Mouse (Mus musculus) embryonic facial prominence, embryonic 15.5 days (tissue): ENCODE measurements around the gene Ngef. TPM values are rescaled to one million over a fixed set of nuclear protein-coding genes. Genes with fewer than 3 reads are reported as not detected.

Experiments used
- ATAC-seq: fragments of 200-750 bp; cut with Nextera tagmentation; 2 replicates; pipeline ENCODE4 v1.8.0; 2017; ENCODE audit warnings: low read depth, moderate TSS enrichment; ENCODE audit not compliant: insufficient number of reproducible peaks, low FRiP score, low TSS enrichment
- H3K27ac ChIP-seq: fragments of 300-500 bp; sonication (generic); replicated peaks from 2 replicates; pipeline ENCODE4 v1.5.1; 2015; ENCODE audit warnings: mild to moderate bottlenecking, inconsistent platforms
- H3K27me3 ChIP-seq: fragments of 300-500 bp; sonication (generic); 2 replicates; pipeline ENCODE4 v1.6.1; 2015; ENCODE audit warnings: inconsistent platforms
- H3K36me3 ChIP-seq: fragments of 300-500 bp; sonication (generic); 2 replicates; pipeline ENCODE4 v1.6.1; 2015; ENCODE audit warnings: mild to moderate bottlenecking, inconsistent platforms
- H3K4me1 ChIP-seq: fragments of 300-500 bp; sonication (generic); 2 replicates; pipeline ENCODE4 v1.6.1; 2015; ENCODE audit warnings: inconsistent platforms
- H3K4me2 ChIP-seq: fragments of 300-500 bp; sonication (generic); replicated peaks from 2 replicates; pipeline ENCODE4 v1.6.1; 2015; ENCODE audit warnings: mild to moderate bottlenecking, inconsistent platforms
- H3K4me3 ChIP-seq: fragments of 300-500 bp; sonication (generic); replicated peaks from 2 replicates; pipeline ENCODE4 v1.5.1; 2015; ENCODE audit warnings: mild to moderate bottlenecking, inconsistent platforms
- H3K9ac ChIP-seq: fragments of 300-500 bp; sonication (generic); 2 replicates; pipeline ENCODE4 v1.6.1; 2015; ENCODE audit warnings: inconsistent platforms
- H3K9me3 ChIP-seq: fragments of 300-500 bp; sonication (generic); replicated peaks from 2 replicates; pipeline ENCODE4 v1.6.1; 2016; ENCODE audit warnings: inconsistent platforms
- WGBS: fragments of 180-500 bp; shearing (Covaris S2); methylation state at CpG from one replicate; pipeline ENCODE4 v1.1.7; 2015; 5-methylcytosine and 5-hydroxymethylcytosine counted together
- polyA plus RNA-seq: library from polyadenylated mRNA; unstranded; fragments of >200 nt; fragmentation: Nextera tagmentation; extraction: Ambion mirVana; gene quantifications from 2 replicates; pipeline ENCODE4 v1.2.1, GENCODE M21; 2015

Ngef gene
- polyA plus RNA-seq, 1 experiment from 2014 or later: 4.3 TPM

DNA sequence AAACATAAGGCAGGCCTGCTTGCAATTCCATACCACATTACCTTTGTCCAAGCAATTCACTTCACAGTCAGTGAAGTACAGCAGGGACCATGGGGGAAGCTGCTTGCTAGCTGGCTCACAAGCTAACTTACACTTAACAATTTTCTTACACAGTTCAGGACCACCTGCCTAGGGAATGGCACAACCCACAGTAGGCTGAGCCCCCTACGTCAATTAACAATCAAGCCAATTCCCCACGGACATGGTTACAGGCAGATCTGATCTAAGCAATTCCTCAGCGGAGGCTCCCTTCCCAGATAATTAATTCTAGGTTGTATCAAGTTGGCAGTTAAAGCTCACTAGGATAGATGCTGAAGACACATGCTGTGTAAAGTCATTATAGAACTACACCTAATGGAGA, 10.7 kb downstream of the Ngef start:
- no peak overlapping the region for H3K27ac ChIP-seq
- H3K4me1 ChIP-seq: no peaks in the 10 kb centered on the region
- H3K4me3 ChIP-seq: no peak overlapping the region
- H3K36me3 ChIP-seq: no peaks in the 10 kb centered on the region
- no peak overlapping the region for H3K9ac ChIP-seq
- 46% methylated on average over 3 of the region's 3 CpGs for WGBS
- no peaks in the 10 kb centered on the region for H3K9me3 ChIP-seq
- no peak overlapping the region for H3K4me2 ChIP-seq
- H3K27me3 ChIP-seq: peaks cover 8% of the 10 kb centered on the region
- no peak for ATAC-seq

- Histone ChIP-seq H3K4me1 (no peaks in the 10 kb centered on the region), H3K27me3 (no peaks in the 10 kb centered on the region), H3K4me2 (no peak overlapping the region), H3K9ac (no peak overlapping the region), H3K4me3 (no peak overlapping the region), H3K27ac (no peak overlapping the region), H3K36me3 (no peaks in the 10 kb centered on the region), H3K9me3 (no peaks in the 10 kb centered on the region)
- ATAC-seq: no peak
- WGBS: 59% methylated on average over 1 of the region's 1 CpGs
These were observed 20.1 kb downstream of the Ngef start for GRCm38 (mm10) chr1:87553586-87553985.

- H3K36me3 ChIP-seq: no peaks in the 10 kb centered on the region
- 0 out of 2 replicates have a peak, but pooled peaks have one; percentile 19 for ATAC-seq
- H3K4me3 ChIP-seq: no peak overlapping the region
- no peaks in the 10 kb centered on the region for H3K4me1 ChIP-seq
- H3K4me2 ChIP-seq: no peak overlapping the region
- H3K27me3 ChIP-seq: no peaks in the 10 kb centered on the region
- H3K27ac ChIP-seq: no peak overlapping the region
- H3K9ac ChIP-seq: no peak overlapping the region
- no peaks in the 10 kb centered on the region for H3K9me3 ChIP-seq
- WGBS: 90% methylated on average over 3 of the region's 3 CpGs
These were observed 22.7 kb downstream of the Ngef start for GRCm38 (mm10) chr1:87551008-87551407.

DNA sequence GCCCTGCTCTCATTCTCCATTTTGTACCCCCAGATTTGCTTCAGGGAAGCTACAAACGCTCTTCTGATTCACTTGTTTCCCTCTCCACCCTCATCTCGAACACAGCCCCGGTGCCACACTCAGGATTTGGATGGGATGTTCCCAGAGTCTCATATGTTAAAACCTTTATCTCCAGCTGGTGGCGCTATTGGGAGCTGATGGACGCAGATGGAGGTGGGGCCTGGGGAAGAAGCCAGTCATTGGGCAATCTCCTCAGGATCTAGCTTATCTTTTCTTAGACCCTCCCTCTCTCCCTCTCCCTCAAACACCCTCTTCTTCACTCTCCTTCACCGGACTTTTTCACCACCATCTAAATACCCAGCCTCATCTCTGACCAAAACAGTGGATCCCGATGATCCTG, 32.1 kb downstream of the Ngef start:
- Histone ChIP-seq H3K27ac (no peak overlapping the region), H3K4me1 (no peaks in the 10 kb centered on the region), H3K4me3 (no peak overlapping the region), H3K9me3 (no peaks in the 10 kb centered on the region), H3K27me3 (no peaks in the 10 kb centered on the region), H3K9ac (no peak overlapping the region), H3K4me2 (no peak overlapping the region), H3K36me3 (no peaks in the 10 kb centered on the region)
- WGBS: 31% methylated on average over 7 of the region's 7 CpGs
- ATAC-seq: no peak

GRCm38 (mm10) chr1:87537008-87537407, 36.7 kb downstream of the Ngef start:
- ATAC-seq: no peak
- Histone ChIP-seq H3K4me2 (no peak overlapping the region), H3K9ac (no peak overlapping the region), H3K9me3 (no peaks in the 10 kb centered on the region), H3K36me3 (no peaks in the 10 kb centered on the region), H3K4me1 (no peaks in the 10 kb centered on the region), H3K4me3 (no peak overlapping the region), H3K27ac (no peak overlapping the region), H3K27me3 (no peaks in the 10 kb centered on the region)
- WGBS: 91% methylated on average over 1 of the region's 1 CpGs

GRCm38 (mm10) chr1:87534118-87534517, 39.6 kb downstream of the Ngef start:
- no peak for ATAC-seq
- no peak overlapping the region for H3K4me3 ChIP-seq
- WGBS: 68% methylated on average over 3 of the region's 3 CpGs
- no peaks in the 10 kb centered on the region for H3K36me3 ChIP-seq
- H3K9ac ChIP-seq: no peak overlapping the region
- no peak overlapping the region for H3K27ac ChIP-seq
- H3K4me1 ChIP-seq: no peaks in the 10 kb centered on the region
- H3K27me3 ChIP-seq: no peaks in the 10 kb centered on the region
- no peak overlapping the region for H3K4me2 ChIP-seq
- H3K9me3 ChIP-seq: no peaks in the 10 kb centered on the region

DNA sequence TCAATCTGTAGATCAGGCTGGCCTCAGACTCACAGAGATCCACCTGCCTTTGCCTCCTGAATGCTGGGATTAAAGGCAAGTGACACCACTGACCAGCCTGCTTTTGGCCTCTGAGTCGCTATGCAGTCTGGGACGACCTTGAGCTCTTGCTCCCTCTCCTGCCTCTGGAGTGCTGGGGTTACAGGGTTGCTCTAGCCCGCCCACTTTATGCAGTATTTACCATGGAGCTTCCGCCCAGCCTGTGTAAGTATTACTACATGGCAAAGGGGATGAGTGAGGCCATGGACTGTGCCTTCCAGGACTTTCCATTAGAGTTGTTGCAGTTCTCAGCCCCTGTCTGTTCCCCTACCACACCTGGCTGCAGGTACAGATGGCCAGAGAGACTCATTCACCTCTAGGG, 41.3 kb downstream of the Ngef start:
- Histone ChIP-seq H3K4me2 (no peak overlapping the region), H3K27ac (no peak overlapping the region), H3K4me1 (no peaks in the 10 kb centered on the region), H3K27me3 (no peaks in the 10 kb centered on the region), H3K36me3 (no peaks in the 10 kb centered on the region), H3K4me3 (no peak overlapping the region), H3K9me3 (no peaks in the 10 kb centered on the region), H3K9ac (no peak overlapping the region)
- no peak for ATAC-seq
- WGBS: 79% methylated on average over 4 of the region's 4 CpGs

DNA sequence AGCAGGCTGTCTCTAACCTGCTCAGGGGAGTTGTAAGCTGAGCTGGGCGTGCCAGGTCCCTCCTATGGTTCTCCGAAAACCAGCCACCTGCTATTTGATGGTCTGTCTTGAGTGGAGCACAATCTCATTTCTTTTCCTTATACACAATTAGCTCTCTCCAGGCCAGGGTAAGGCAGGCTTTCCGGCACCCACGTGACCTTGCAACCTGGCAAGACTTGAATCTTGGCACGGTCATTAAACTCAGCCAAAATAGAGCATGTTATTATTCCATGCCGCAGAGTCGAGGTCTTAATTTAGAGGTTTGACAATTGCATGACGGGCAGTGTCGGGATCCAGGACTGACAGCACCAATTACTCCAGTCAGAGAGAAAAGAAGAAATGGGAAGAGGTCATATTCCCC, 46.5 kb downstream of the Ngef start:
- Histone ChIP-seq H3K4me2 (no peak overlapping the region), H3K27ac (no peak overlapping the region), H3K36me3 (no peaks in the 10 kb centered on the region), H3K9me3 (no peaks in the 10 kb centered on the region), H3K4me3 (no peak overlapping the region), H3K27me3 (no peaks in the 10 kb centered on the region), H3K9ac (no peak overlapping the region), H3K4me1 (no peaks in the 10 kb centered on the region)
- WGBS: 51% methylated on average over 9 of the region's 9 CpGs
- ATAC-seq: no peak

GRCm38 (mm10) chr1:87525041-87525440, 48.6 kb downstream of the Ngef start:
- H3K4me3 ChIP-seq: no peak overlapping the region
- H3K27me3 ChIP-seq: no peaks in the 10 kb centered on the region
- H3K9me3 ChIP-seq: no peaks in the 10 kb centered on the region
- 88% methylated on average over 7 of the region's 7 CpGs for WGBS
- ATAC-seq: no peak
- peaks cover 3% of the 10 kb centered on the region; the same call in 1 of the 2 replicates for H3K4me1 ChIP-seq
- no peaks in the 10 kb centered on the region for H3K36me3 ChIP-seq
- no peak overlapping the region for H3K4me2 ChIP-seq
- H3K9ac ChIP-seq: no peak overlapping the region
- no peak overlapping the region for H3K27ac ChIP-seq

DNA sequence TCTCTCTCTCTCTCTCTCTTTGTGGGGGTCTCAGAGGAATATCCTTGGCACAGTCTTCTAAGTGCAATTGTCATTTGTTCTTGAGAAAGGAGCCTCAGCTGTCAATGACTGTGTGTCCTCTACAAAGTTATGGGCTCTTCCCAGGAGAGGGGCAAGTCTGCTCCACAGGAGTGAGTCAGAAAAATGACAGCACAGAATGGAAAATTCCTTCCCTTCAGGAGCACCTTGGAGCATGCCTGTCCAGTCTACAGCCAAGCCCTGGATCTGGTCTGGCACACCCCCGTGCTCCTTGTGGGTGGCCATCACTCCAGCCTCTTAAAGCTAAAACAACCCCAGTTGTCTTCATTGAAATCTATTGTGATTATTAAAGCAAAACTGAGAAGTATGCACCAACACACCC, 52.1 kb downstream of the Ngef start:
- H3K36me3 ChIP-seq: no peaks in the 10 kb centered on the region
- ATAC-seq: no peak
- WGBS: 58% methylated on average over 1 of the region's 1 CpGs
- peaks cover 3% of the 10 kb centered on the region; the same call in 1 of the 2 replicates for H3K4me1 ChIP-seq
- H3K4me2 ChIP-seq: no peak overlapping the region
- no peak overlapping the region for H3K27ac ChIP-seq
- no peak overlapping the region for H3K4me3 ChIP-seq
- no peak overlapping the region for H3K9ac ChIP-seq
- no peaks in the 10 kb centered on the region for H3K27me3 ChIP-seq
- H3K9me3 ChIP-seq: no peaks in the 10 kb centered on the region

- Histone ChIP-seq H3K9ac (no peak overlapping the region), H3K4me2 (peak overlapping the region; percentile 19; the same call in 1 of the 2 replicates), H3K4me1 (peaks cover 3% of the 10 kb centered on the region; the same call in 1 of the 2 replicates), H3K9me3 (no peaks in the 10 kb centered on the region), H3K27me3 (no peaks in the 10 kb centered on the region), H3K36me3 (no peaks in the 10 kb centered on the region), H3K4me3 (no peak overlapping the region), H3K27ac (no peak overlapping the region)
- ATAC-seq: no peak
These were observed 53.2 kb downstream of the Ngef start for GRCm38 (mm10) chr1:87520467-87520866.

- Histone ChIP-seq H3K4me3 (peak overlapping the region; percentile 66; the same call in 1 of the 2 replicates), H3K36me3 (no peaks in the 10 kb centered on the region), H3K4me1 (peaks cover 11% of the 10 kb centered on the region), H3K27ac (no peak overlapping the region), H3K9me3 (no peaks in the 10 kb centered on the region), H3K9ac (no peak overlapping the region), H3K4me2 (peak overlapping the region; percentile 100; the same call in 1 of the 2 replicates), H3K27me3 (peaks cover 40% of the 10 kb centered on the region)
- 14% methylated on average over 5 of the region's 5 CpGs for WGBS
- ATAC-seq: no peak
These were observed 62.8 kb downstream of the Ngef start for GRCm38 (mm10) chr1:87510845-87511244.
